Mouse (Mus musculus) heart, embryonic 15.5 days (tissue): Measurements from ENCODE around the gene Gm9789. TPM values are rescaled to one million over a fixed set of nuclear protein-coding genes. Genes with fewer than 3 reads are reported as not detected.
"Not testable (repeated sequence)": the region's sequence is repeated elsewhere in the genome, so short reads cannot be mapped to it uniquely, and the experiment has no call there.

Experiments
- ATAC-seq: fragments of 200-750 bp; cut with Nextera tagmentation; replicated peaks from 2 replicates; pipeline ENCODE4 v1.8.0; 2017; ENCODE audit warnings: low read depth, moderate TSS enrichment; ENCODE audit not compliant: insufficient number of reproducible peaks, insufficient read depth, low FRiP score
- H3K27ac ChIP-seq: fragments of 300-500 bp; sonication (generic); 2 replicates; pipeline ENCODE4 v1.5.1; 2015; ENCODE audit warnings: mild to moderate bottlenecking, inconsistent platforms
- H3K27me3 ChIP-seq: fragments of 300-500 bp; sonication (generic); 2 replicates; pipeline ENCODE4 v1.6.1; 2015; ENCODE audit warnings: inconsistent platforms
- H3K36me3 ChIP-seq: fragments of 300-500 bp; sonication (generic); 2 replicates; pipeline ENCODE4 v1.6.1; 2015; ENCODE audit warnings: mild to moderate bottlenecking, inconsistent platforms
- H3K4me1 ChIP-seq: fragments of 300-500 bp; sonication (generic); replicated peaks from 2 replicates; pipeline ENCODE4 v1.6.1; 2015; ENCODE audit warnings: inconsistent platforms
- H3K4me2 ChIP-seq: fragments of 300-500 bp; sonication (generic); 2 replicates; pipeline ENCODE4 v1.6.1; 2015; ENCODE audit warnings: inconsistent platforms, mild to moderate bottlenecking, moderate library complexity
- H3K4me3 ChIP-seq: fragments of 300-500 bp; sonication (generic); 2 replicates; pipeline ENCODE4 v1.5.1; 2015; ENCODE audit warnings: mild to moderate bottlenecking, inconsistent platforms
- H3K9ac ChIP-seq: fragments of 300-500 bp; sonication (generic); 2 replicates; pipeline ENCODE4 v1.6.1; 2015; ENCODE audit warnings: mild to moderate bottlenecking, inconsistent platforms
- H3K9me3 ChIP-seq: fragments of 300-500 bp; sonication (generic); replicated peaks from 2 replicates; pipeline ENCODE4 v1.6.1; 2016; ENCODE audit warnings: inconsistent platforms
- WGBS: fragments of 180-500 bp; shearing (Covaris S2); methylation state at CpG from one replicate; pipeline ENCODE4 v1.1.7; 2015; ENCODE audit warnings: mixed read lengths; 5-methylcytosine and 5-hydroxymethylcytosine counted together
- polyA plus RNA-seq: library from polyadenylated mRNA; unstranded; fragments of >200 nt; fragmentation: Nextera tagmentation; extraction: Ambion mirVana; gene quantifications from 2 replicates; pipeline ENCODE4 v1.2.1, GENCODE M21; 2015

The Gm9789 gene
- polyA plus RNA-seq, result not detected in 2 replicates

GRCm38 (mm10) chr16:89157652-89158051 lies at the start of gene Gm9789:
Gene Gm9789, plus strand, starts transcription at chr16:89157952.
- H3K27ac ChIP-seq, result no peak within 1 kb of the TSS
- no peak within 1 kb of the TSS for H3K4me3 ChIP-seq
- no peak for ATAC-seq
- WGBS, result 74% methylated on average over 4 of the region's 4 CpGs
- H3K36me3 ChIP-seq, result no peaks in the 10 kb centered on the region
- H3K9ac ChIP-seq, result no peak within 1 kb of the TSS
- no peak within 1 kb of the TSS for H3K4me2 ChIP-seq
- no peaks in the 10 kb centered on the region for H3K9me3 ChIP-seq
- no peaks in the 10 kb centered on the region for H3K4me1 ChIP-seq
- no peaks in the 10 kb centered on the region for H3K27me3 ChIP-seq

GRCm38 (mm10) chr16:89140551-89140950 lies 17.2 kb upstream of the Gm9789 start, which contains the start of gene Gm6358:
Gene Gm6358, plus strand, starts transcription at chr16:89140851.
- no peak for ATAC-seq
- 77% methylated on average over 1 of the region's 1 CpGs for WGBS

DNA sequence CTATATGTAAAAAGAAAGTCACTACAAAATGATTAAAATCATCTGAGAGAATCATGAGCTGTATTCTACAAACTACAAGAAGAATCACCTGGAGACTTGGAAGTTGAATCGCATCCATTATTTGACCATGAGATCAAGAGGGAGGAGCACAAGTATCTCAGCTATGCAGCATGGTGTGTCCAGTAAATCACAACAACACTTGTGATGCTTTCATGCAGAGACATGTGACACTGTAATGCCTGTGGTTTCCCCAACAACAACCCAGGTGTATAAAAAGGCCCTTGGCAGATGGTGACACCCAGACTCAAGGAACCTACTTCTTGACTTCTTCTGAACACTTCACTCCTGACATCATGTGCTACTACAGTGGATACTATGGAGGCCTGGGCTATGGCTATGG lies 7.0 kb upstream of the Gm9789 start, which contains the start of gene Gm10061:
Gene Gm10061 (plus strand): TSS at position 301 of the 400 bp plus-strand sequence.
- ATAC-seq, result no peak
- no peak within 1 kb of the TSS for H3K9ac ChIP-seq
- H3K27ac ChIP-seq, result no peak within 1 kb of the TSS
- 88% methylated on average over 1 of the region's 1 CpGs for WGBS
- no peak within 1 kb of the TSS for H3K4me2 ChIP-seq
- H3K9me3 ChIP-seq, result no peaks in the 10 kb centered on the region
- no peak within 1 kb of the TSS for H3K4me3 ChIP-seq
- no peaks in the 10 kb centered on the region for H3K4me1 ChIP-seq
- no peaks in the 10 kb centered on the region for H3K36me3 ChIP-seq
- no peaks in the 10 kb centered on the region for H3K27me3 ChIP-seq

More at GRCm38 (mm10) chr16:89140551-89140950, 17.2 kb upstream of the Gm9789 start, which contains the start of gene Gm6358:
- H3K4me3 ChIP-seq, result no peak within 1 kb of the TSS
- H3K27ac ChIP-seq, result no peak within 1 kb of the TSS
- no peak within 1 kb of the TSS for H3K9ac ChIP-seq
- no peak within 1 kb of the TSS for H3K4me2 ChIP-seq
- no peaks in the 10 kb centered on the region for H3K4me1 ChIP-seq
- H3K9me3 ChIP-seq, result no peaks in the 10 kb centered on the region
- H3K36me3 ChIP-seq, result no peaks in the 10 kb centered on the region
- no peaks in the 10 kb centered on the region for H3K27me3 ChIP-seq

- H3K4me2 ChIP-seq, H3K36me3 ChIP-seq, H3K27me3 ChIP-seq, H3K9me3 ChIP-seq, H3K27ac ChIP-seq, H3K4me3 ChIP-seq, H3K9ac ChIP-seq, H3K4me1 ChIP-seq, ATAC-seq: not testable (repeated sequence)
Measured at GRCm38 (mm10) chr16:89169190-89169589, 11.4 kb downstream of the Gm9789 start, which contains the start of gene Gm7735. Gene Gm7735, plus strand, starts transcription at chr16:89169490.

GRCm38 (mm10) chr16:89174435-89174834 lies 16.7 kb downstream of the Gm9789 start, which contains the start of gene 1110057P08Rik:
Gene 1110057P08Rik, plus strand, starts transcription at chr16:89174735.
- Histone ChIP-seq H3K4me2 (no peak within 1 kb of the TSS), H3K27me3 (no peaks in the 10 kb centered on the region), H3K9ac (no peak within 1 kb of the TSS), H3K36me3 (no peaks in the 10 kb centered on the region), H3K27ac (no peak within 1 kb of the TSS), H3K4me3 (no peak within 1 kb of the TSS), H3K9me3 (no peaks in the 10 kb centered on the region), H3K4me1 (no peaks in the 10 kb centered on the region)
- ATAC-seq, result no peak
- WGBS, result 73% methylated on average over 2 of the region's 2 CpGs

- 70% methylated on average over 4 of the region's 4 CpGs for WGBS
- ATAC-seq, result no peak
- no peaks in the 10 kb centered on the region for H3K9me3 ChIP-seq
Measured at GRCm38 (mm10) chr16:89188621-89189020, 30.9 kb downstream of the Gm9789 start.

DNA sequence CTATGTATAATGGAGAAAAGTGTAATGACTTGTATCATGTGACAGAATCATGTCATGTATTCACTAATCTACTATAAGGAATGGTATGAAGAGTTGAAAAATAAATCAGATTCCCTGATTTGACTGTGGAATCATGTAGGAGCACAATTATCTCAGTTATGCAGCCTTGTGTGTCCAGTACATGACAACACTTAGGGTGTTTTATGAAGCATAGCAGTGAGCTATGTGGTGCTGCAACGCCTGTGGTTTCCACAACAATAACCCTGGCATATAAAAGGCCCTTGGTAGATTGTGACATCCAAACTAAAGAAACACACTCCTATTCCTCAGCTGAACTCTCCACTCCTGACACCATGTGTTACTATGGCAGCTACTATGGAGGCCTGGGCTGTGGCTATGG lies 47.8 kb downstream of the Gm9789 start, which contains the start of gene Krtap20-2:
Gene Krtap20-2 (plus strand): TSS at position 301 of the 400 bp plus-strand sequence.
- H3K4me1 ChIP-seq, result no peaks in the 10 kb centered on the region
- H3K36me3 ChIP-seq, result no peaks in the 10 kb centered on the region
- H3K27ac ChIP-seq, result no peak within 1 kb of the TSS
- no peak within 1 kb of the TSS for H3K9ac ChIP-seq
- ATAC-seq, result no peak
- no peaks in the 10 kb centered on the region for H3K27me3 ChIP-seq
- H3K4me3 ChIP-seq, result no peak within 1 kb of the TSS
- 52% methylated on average over 1 of the region's 1 CpGs for WGBS
- H3K4me2 ChIP-seq, result no peak within 1 kb of the TSS
- H3K9me3 ChIP-seq, result no peaks in the 10 kb centered on the region

More at GRCm38 (mm10) chr16:89188621-89189020, 30.9 kb downstream of the Gm9789 start:
- no peak overlapping the region for H3K4me3 ChIP-seq
- no peaks in the 10 kb centered on the region for H3K4me1 ChIP-seq
- no peak overlapping the region for H3K4me2 ChIP-seq
- no peaks in the 10 kb centered on the region for H3K36me3 ChIP-seq
- no peaks in the 10 kb centered on the region for H3K27me3 ChIP-seq
- no peak overlapping the region for H3K9ac ChIP-seq
- H3K27ac ChIP-seq, result no peak overlapping the region

Other genes starting within 250 kb of the Gm9789 start
- not detected in 2 replicates for gene Krtap19-9b, start 225.7 kb upstream of the Gm9789 start, polyA plus RNA-seq
- not detected in 2 replicates for gene Krtap16-3, start 195.1 kb upstream of the Gm9789 start, polyA plus RNA-seq
- gene Krtap22-2, start 147.2 kb upstream of the Gm9789 start, polyA plus RNA-seq, result not detected in 2 replicates
- gene Gm10229, start 142.7 kb upstream of the Gm9789 start, polyA plus RNA-seq, result not detected in 2 replicates
- gene Krtap6-1, start 126.3 kb upstream of the Gm9789 start, polyA plus RNA-seq, result not detected in 2 replicates
- not detected in 2 replicates for gene Gm10228, start 116.5 kb upstream of the Gm9789 start, polyA plus RNA-seq
- not detected in 2 replicates for gene Krtap6-5, start 110.1 kb upstream of the Gm9789 start, polyA plus RNA-seq
- not detected in 2 replicates for gene 1110025L11Rik, start 94.0 kb upstream of the Gm9789 start, polyA plus RNA-seq
- not detected in 2 replicates for gene Krtap6-3, start 73.9 kb upstream of the Gm9789 start, polyA plus RNA-seq
- not detected in 2 replicates for gene Gm6358, start 17.1 kb upstream of the Gm9789 start, polyA plus RNA-seq
- not detected in 2 replicates for gene Gm10061, start 6.9 kb upstream of the Gm9789 start, polyA plus RNA-seq
- gene Gm7735, start 11.5 kb downstream of the Gm9789 start, polyA plus RNA-seq, result not detected in 2 replicates
- gene 1110057P08Rik, start 16.8 kb downstream of the Gm9789 start, polyA plus RNA-seq, result not detected in 2 replicates
- gene Krtap20-2, start 47.9 kb downstream of the Gm9789 start, polyA plus RNA-seq, result not detected in 2 replicates
- gene Krtap21-1, start 245.9 kb downstream of the Gm9789 start, polyA plus RNA-seq, result not detected in 2 replicates